Mouse (Mus musculus) cerebellum, adult 9-10 months (tissue): Measurements from ENCODE around the gene Pbx2.

Source experiments
- DNase-seq: peaks from one replicate; pipeline ENCODE4 v3.0.0; 2022

Gene Pbx2

GRCm38 (mm10) chr17:34631647-34632046 lies 40.6 kb downstream of the Pbx2 start:
- peak; percentile 77 for DNase-seq

- DNase-seq: peak; percentile 93
These were observed 41.2 kb downstream of the Pbx2 start for GRCm38 (mm10) chr17:34632261-34632691.

GRCm38 (mm10) chr17:34635671-34636070 lies 44.6 kb downstream of the Pbx2 start:
- no peak for DNase-seq

- no peak for DNase-seq
These were observed 46.4 kb downstream of the Pbx2 start for GRCm38 (mm10) chr17:34637459-34637858.

GRCm38 (mm10) chr17:34639461-34640255 lies 48.6 kb downstream of the Pbx2 start:
- DNase-seq: peak; percentile 58

GRCm38 (mm10) chr17:34640778-34641601 lies 49.9 kb downstream of the Pbx2 start:
- peak; percentile 95 for DNase-seq

GRCm38 (mm10) chr17:34641945-34642344 lies 50.9 kb downstream of the Pbx2 start:
- no peak for DNase-seq

GRCm38 (mm10) chr17:34643379-34643778 lies 52.3 kb downstream of the Pbx2 start:
- DNase-seq: no peak

GRCm38 (mm10) chr17:34643944-34644343 lies 52.9 kb downstream of the Pbx2 start:
- DNase-seq: peak; percentile 83

- DNase-seq: peak; percentile 99
These were observed 53.5 kb downstream of the Pbx2 start, which contains the start of gene Fkbpl for GRCm38 (mm10) chr17:34644608-34645007. Gene Fkbpl, plus strand, starts transcription at chr17:34644764.

- peak; percentile 68 for DNase-seq
These were observed 54.3 kb downstream of the Pbx2 start for GRCm38 (mm10) chr17:34645256-34645829.

GRCm38 (mm10) chr17:34645831-34646511 lies 54.9 kb downstream of the Pbx2 start:
- peak; percentile 77 for DNase-seq
